Mouse (Mus musculus) large intestine, adult 2 months (tissue): Measurements from ENCODE around the gene Vamp3. TPM values are rescaled to one million over a fixed set of nuclear protein-coding genes. Genes with fewer than 3 reads are reported as not detected.

ENCODE experiments used
- DNase-seq: peaks from one replicate; pipeline ENCODE4 v3.0.0-alpha.2; 2012; ENCODE audit warnings: low read depth, low spot score
- WGBS: fragments of 180-500 bp; shearing (Covaris S2); methylation state at CpG from one replicate; pipeline ENCODE4 v1.1.7; 2018; 5-methylcytosine and 5-hydroxymethylcytosine counted together
- polyA plus RNA-seq: library from polyadenylated mRNA; depleted of rRNA; stranded (reverse); fragments of >200 nt; gene quantifications from 2 replicates; pipeline ENCODE4 v1.2.3, GENCODE M21; 2012; rRNA removed

Vamp3 gene
- polyA plus RNA-seq, result 54.0 and 61.4 TPM in 2 replicates

DNA sequence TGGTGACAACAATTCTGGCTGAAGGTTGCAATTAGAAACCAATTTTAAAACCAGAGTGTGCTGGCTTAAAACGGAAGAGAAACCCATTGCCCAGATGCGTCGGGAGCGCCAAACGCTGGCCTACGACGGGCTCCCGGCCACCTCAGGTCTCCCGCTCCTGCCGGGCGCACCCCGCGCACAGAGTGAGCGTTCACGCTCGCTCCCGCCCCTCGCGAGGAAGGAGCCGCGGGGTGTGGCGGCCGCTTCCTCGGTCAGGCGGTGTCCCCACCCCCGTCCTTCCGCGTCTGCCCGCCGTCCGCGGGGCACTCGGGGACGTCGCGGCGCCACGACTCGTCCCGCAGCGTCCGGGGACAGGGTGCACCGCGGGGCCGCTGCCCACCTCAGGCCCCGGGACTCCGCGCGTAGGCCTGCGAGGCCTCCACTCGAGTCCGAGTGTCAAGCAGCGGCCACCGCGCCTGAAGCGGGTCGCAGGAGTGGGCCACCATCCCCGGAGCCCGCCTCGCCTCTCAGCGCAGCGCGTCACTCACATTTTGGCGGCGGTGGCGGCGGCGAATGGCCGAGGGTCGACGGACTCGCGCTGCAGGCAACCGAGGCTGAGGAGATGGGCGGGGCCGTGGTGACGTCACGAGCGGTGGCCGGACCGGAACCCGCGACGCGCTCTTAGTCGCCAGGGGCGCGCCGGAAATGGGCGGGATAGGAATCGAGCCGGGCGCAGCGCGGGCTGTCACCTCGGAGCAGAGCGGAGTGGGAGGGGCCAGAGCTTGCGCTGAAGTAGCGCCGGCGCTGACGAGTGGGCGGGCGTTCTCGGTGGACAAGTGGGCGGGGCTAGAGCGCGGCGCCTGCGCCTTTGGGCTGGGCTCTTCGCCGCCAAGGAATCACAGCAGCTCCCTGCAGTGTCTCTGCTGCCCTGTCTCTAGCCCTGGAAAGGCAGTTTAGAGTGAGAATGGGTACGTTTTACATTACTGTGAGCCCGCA lies at the start of gene Vamp3:
Vamp3 (minus strand) TSS at position 617 of the 975 bp plus-strand sequence.
- under 1% methylated on average over 114 of the region's 114 CpGs for WGBS
- DNase-seq, result peak; percentile 93

DNA sequence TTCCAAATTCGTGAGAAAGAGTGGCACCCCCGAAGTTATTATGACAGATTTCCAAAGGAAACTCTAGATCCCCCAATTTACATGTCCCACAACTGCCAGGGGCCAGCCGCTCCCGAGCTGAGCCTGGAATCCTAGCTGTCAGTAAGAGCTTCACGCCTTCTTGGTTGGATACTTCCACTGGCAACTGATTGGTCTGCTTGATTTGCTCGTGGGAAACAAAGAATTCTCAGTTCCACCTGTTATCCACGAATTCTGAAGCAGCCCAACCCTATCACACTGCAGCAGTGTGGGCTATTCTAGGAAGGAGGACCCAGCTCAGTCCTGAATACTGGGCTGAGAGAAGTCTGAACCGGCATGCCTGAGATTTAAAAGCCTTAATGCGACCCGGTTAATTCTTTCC lies 48.7 kb upstream of the Vamp3 start:
- 42% methylated on average over 10 of the region's 10 CpGs for WGBS
- DNase-seq, result no peak

DNA sequence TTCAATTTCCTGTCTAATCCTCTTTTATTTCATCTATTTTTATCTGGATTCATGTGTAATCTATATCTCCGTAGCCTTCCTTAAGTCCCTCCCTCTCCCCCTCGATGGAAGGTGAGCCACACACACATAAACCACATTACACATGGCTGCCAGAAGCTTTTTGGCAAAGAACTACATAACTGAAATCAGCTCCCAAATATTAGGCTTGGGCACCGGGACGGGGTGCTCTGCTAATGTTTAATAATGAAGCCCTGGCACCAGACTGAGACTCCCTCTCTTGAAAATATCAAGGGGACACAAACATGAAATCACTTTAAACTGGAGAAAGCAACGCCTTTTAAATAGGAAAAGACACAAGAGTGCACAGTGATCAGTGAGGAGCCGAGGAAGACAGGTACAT lies 48.1 kb upstream of the Vamp3 start:
- DNase-seq, result no peak
- WGBS, result 47% methylated on average over 6 of the region's 6 CpGs

DNA sequence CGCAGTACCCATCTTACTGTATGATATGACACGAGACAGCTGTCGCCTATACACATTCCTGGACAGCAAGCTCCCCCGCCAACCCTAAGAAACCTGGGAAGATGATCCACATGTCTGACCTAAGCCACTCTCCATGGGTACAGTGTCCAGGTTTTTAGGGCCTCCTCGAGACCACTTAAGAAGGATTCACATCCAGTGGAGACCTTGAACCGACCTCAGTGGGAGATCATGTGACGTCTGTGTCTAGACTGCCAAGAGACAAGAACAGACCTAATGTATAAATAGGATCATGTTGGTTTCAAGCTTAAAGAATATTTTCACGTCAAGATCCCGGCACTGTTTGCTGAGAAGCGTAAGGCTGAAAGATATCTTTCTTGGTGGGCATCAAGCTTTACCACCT lies 46.4 kb upstream of the Vamp3 start:
- 85% methylated on average over 10 of the region's 10 CpGs for WGBS
- DNase-seq, result no peak

DNA sequence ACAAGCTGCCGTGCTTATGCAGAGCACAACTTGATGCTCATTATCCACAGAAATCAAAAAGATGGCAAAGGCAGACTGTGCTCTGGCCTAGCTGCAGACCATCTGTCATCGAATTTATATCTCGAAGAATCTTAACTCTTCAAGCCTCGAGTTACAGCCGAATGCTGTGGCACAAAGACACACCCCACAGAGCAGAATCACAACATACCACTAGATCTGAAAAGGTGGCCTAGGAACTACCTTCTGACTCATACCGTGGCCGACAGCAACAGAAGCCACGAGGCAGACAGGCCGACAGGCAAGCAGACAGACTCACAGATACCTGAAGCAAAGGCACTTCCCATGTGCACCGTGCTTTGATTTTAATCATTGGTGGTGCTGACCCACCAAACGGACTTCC lies 45.9 kb upstream of the Vamp3 start:
- WGBS, result 84% methylated on average over 11 of the region's 11 CpGs
- no peak for DNase-seq

DNA sequence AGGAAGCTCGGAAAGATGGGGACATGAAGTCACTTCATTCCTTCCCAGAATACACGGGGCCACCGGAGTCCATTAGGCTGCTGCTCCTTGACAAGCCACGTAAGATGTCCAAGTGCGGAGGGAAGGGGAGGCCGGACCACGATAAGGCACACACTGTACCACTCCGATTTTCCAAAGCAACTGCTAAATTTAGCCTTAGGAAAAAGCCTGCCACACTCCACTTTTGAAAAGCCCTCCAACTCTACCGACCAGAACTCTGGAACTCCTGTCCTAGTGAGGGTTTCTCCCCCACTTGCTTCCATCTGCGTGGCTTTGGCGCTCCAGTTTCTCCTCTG lies 39.3 kb upstream of the Vamp3 start:
- WGBS, result 84% methylated on average over 11 of the region's 11 CpGs

DNA sequence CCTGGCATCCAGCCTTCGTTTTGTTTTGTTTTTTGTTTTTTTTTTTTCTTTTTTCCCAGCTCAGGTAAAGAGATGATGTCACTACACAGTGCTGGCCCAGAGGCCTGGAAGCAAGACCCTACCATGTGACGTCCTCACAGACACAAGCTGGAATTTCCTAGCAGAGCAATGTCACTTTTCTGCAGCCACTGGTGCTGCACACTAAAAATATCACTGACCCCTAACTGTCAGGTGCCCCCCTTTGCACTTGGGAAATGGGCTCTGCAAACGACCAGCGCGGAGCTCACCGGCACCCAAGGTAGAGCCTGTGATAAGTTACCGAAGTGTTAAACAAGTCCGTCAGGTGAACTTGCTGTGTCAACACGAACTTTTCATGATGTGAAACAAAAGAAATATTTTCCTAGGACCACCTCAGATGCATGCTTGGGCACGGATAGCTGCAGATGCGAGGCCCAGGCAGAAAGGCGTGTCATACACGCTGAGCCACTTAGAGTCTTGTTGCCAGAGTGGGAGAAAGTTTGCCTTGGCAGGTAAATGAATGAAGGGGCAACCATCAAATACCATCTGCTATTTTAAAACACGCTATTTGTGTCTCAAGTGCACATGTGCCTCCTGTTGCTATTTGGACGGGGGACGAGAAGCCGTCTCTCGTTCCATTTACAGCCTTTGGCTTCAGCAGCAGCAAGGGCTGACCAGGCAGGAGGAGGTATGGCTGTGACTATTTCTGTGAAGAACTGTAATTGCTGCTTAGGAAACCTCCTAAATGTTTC lies 38.8 kb upstream of the Vamp3 start:
- DNase-seq, result no peak
- WGBS, result 71% methylated on average over 18 of the region's 18 CpGs

More for the DNA sequence above, 39.3 kb upstream of the Vamp3 start:
- DNase-seq, result no peak

DNA sequence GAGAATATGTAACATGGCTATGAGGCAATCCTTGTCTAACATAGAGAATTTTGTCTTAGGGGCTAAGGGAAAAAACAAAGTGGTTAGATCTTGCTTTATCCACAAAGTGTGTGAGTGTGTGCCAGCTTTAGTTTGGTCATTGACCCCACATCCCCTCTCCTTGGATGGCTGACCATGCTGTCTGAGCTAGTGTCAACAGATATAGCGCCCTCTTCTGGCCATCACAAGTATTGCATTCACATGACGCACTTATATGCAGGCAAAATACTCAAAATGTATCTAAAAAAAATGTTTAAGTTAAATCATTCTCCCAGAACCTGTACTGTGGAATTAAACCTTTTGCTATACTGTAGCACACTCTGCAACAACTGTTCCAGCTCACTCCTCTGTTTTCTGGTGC lies 37.4 kb upstream of the Vamp3 start:
- DNase-seq, result no peak
- WGBS, result 38% methylated on average over 2 of the region's 2 CpGs

DNA sequence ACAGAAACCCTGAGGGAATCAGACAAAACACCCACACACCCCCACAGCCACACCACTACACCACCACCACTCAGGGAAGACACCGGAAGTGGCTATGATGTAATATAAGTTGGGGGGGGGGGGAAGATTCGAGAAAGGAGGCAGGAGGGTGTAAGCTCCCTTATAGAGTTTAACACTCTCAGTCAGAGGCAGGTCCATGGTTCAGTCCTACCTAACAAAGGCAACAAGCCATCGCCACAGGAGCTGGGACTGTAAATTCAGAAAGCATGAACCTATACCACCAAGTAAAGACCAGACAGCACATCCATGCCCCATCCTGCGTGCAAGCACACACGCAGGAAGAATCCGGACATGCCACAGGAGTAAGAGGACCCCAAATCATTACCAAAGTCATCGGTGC lies 31.5 kb upstream of the Vamp3 start, which contains the start of gene Gm13090:
Gm13090 (plus strand) TSS at position 301 of the 400 bp plus-strand sequence.
- 86% methylated on average over 7 of the region's 7 CpGs for WGBS
- DNase-seq, result no peak

DNA sequence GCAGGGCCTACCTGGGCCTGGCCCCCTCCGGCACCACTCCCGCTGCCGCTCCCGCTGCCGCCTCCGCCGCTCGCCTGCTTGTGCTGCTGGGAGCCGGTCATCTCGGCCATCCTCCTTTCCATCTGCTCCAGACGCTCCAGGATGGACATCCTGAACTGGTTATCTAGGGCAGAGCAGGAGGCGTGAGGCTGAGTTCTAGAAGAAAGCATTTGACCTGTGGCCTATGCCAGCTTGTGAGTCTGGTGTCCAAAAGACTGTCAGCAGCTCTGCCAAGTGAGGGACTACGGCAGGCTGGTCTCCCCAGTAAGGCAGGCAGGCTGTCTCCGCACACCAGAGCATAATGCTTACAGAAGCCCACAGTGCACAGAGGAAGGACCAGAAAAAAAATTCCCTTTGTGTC lies 31.1 kb upstream of the Vamp3 start:
- no peak for DNase-seq
- 88% methylated on average over 14 of the region's 14 CpGs for WGBS

DNA sequence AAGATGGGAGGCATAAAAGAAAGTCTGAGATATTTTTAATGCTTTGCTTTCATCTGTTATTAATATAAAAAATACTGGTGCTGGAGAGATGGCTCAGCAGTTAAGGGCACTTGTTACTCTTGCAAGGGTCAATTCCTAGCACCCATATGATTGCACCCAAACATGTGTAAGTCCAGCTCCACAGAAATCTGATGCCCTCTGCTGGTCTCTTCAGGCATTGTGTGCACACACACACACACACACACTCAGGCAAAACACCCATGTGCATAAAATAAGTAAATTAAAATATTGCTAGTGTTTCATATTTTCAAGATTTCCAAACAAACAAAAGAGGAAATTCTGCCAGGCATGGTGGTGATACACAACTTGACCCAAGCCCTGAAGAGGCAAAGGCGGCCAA lies 29.6 kb upstream of the Vamp3 start:
- DNase-seq, result no peak
- 100% methylated on average over 1 of the region's 1 CpGs for WGBS

DNA sequence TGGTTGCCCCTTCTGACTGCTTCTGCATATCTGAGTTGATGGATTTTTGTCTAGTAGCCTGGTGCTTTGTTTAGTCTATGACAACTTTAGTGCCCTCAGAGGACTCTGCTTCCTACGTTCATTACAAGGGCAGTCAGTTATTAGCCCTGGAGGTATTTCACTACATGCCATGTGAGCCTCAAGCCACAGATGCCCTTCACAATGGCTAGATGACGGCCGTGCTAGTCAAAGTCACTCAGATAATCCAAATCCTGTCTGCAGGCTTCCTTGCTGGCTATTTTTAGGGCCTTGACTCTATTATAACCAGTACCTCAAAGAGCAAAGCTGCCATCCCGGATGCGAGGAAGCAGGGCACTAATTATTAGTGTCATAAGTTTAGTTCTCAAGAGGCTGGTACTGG lies 25.3 kb upstream of the Vamp3 start:
- whole genome bisulfite sequencing, result 77% methylated on average over 5 of the region's 5 CpGs
- DNase-seq, result no peak

DNA sequence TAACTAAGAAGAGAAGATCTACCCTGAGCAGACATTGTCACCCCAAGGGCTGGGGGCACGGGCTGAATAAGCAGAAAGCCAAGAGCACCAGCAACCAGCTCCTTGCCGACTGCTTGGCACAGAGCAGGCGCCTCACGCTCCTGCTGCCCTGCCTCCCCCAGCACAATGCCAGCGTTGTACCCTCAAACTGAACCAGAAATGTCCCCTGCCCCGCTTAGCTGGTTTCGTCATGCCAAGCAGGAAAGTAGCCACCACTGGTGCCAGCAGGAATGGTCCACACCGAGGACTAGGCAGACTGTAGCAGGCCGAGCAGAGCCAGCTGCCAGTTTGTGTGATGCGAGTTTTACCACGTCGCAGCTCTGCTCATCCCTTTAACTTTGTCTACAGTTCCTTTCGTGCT lies 24.2 kb upstream of the Vamp3 start:
- no peak for DNase-seq
- 89% methylated on average over 13 of the region's 13 CpGs for WGBS

DNA sequence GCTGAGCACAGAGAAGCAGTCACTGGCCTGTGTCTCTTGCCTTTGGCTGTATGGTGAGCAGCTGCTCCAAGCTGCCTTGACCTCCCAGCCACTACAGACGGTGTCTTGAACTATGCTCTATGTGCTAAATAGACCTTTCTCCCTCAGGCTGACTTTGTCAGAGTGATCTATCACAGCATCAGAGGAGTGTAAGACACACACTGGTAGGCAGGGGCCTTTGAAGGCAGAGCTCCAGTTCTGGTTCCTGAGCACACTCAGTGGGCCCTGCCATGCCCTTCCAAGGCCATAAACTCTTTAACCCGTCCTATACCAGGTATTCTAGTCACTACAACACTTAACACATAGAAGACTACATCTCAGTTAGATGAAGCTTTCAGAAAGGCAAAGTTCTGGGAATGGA lies 23.6 kb upstream of the Vamp3 start:
- WGBS, result 71% methylated on average over 2 of the region's 2 CpGs
- no peak for DNase-seq

DNA sequence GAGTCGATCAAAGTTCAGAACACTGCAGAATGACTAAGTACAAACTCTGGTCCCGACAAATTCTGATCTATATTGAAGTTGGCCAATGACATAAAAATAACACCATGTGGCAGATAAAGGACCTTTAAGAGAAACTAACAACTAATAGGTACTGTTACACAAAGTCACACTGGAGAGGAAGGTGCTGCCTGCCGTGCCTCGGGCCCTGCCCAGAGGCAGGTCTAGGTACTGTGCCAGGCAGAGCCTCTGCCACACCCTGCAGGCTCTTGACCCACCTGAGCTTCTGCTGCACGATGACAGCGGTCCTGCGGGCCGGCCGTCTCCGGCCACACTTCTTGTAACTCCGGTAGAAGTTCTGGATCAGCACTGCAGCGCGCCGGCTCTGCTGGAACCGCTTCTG lies 17.1 kb upstream of the Vamp3 start:
- no peak for DNase-seq
- WGBS, result 65% methylated on average over 15 of the region's 15 CpGs

DNA sequence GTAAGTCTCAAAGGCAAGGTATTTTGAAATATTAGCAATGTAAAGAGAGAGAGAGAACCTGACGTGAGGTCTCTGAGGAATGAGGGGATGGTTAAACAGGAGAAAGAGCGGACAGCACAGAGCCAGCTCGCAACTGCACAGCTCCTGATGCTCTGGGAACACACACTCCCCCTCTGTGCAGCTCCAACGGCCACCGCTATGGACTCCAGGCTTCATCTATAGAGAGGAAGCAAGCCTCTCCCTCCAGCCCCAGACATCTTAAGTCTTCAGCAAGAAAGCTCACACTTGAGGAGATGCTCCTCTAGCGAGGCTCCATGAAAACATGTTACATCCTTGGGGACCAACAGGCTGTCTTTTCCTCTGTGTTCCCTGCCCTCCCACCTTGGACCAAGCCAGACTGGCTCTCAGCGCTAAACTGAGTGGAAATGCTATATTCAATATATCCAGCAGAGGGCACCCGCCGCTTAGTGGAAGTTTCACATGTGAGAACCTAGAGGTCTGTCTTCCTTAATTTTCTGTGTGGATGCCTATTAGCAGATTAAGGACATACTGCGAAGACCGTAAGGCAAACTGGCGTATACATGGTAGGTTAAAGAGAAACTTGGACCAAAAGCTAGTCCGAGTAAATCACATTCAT lies 15.5 kb upstream of the Vamp3 start:
- no peak for DNase-seq
- 46% methylated on average over 13 of the region's 13 CpGs for WGBS

DNA sequence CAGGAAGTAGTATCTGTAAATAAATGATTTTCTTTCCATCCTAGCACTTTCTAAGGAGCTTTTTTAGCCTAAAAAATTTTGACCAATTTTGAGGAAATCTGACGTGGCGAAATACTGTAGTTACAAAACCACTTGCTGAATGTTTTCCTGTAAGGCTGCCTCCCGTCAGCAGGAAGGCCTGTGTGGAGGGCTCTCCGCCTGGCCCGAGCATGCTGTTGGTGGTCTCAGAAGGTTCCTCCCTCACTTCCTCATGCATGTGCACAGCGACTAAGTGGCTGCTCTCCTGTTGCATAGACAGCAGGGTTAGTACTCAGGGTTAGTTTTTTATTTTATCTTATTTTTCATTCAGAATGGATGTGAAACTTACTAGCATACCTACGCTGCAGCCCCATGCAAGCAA lies 13.2 kb upstream of the Vamp3 start:
- WGBS, result 74% methylated on average over 7 of the region's 7 CpGs

DNA sequence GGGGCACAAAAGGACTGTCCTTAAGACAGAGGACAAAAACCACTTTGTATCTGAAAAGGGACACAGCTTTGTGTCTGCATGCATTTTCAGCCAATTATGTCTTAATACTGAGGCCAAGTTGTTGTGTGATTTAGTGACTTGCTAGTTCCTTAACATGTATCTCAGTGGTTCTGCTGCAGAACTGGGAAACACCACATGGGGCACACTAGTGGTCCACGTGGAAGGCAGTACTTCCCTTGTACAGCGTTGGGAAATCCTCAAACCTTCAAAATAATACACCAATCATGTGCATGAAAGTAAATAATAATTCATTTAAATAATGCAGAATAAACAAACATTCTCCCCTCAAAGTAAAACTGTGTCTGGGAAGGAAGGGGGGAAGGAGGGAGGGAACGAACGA lies 11.0 kb upstream of the Vamp3 start:
- WGBS, result 60% methylated on average over 4 of the region's 4 CpGs
- no peak for DNase-seq

More for the DNA sequence above, 13.2 kb upstream of the Vamp3 start:
- DNase-seq, result no peak

DNA sequence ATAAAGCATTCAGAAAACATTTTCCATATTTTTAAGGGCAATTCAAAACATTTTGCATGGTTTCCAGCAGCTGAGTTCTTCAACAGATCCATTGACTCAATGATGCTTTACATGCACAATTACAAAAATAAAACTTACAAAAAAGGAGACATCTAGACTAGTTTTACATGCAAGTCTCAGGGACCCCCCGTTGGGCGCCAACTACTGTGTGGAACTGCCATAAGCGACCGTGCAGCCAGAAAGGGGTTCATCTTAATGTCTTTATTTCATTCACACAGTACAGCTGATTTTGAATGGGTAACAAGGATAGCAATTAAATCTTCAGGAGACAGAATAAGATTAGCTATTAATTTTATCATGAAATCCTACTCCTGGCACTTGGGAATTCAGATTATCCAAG lies 1.8 kb upstream of the Vamp3 start:
- 97% methylated on average over 4 of the region's 4 CpGs for WGBS

DNA sequence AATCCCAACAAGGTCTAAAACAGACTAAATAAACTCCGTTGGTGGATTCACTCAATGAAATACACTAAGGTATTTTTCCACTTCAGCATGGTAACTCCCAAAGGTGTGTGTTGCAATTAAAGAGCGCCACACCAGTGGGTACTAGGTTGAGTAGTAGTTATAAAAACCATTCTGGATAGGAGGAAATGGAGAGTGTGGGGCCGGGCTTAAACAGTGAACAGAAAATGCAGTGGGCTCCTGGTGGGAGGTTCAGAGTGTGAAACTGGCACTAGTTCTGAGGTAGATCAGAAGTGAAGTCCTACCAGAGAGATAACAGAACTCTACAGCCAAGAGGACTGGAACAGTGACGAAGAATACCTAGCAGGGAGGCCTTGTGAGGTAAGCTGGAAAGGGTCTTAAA lies 871 bp upstream of the Vamp3 start:
- no peak for DNase-seq
- 68% methylated on average over 4 of the region's 4 CpGs for WGBS

More for the DNA sequence above, 1.8 kb upstream of the Vamp3 start:
- DNase-seq, result no peak
